Mouse (Mus musculus) gastrocnemius, postnatal 10 days (tissue): ENCODE results near the gene Nmur1. TPM values are rescaled to one million over a fixed set of nuclear protein-coding genes. Genes with fewer than 3 reads are reported as not detected.
A peak's percentile ranks its signal among the peaks of the same experiment; 100 is the strongest.

Experiments
- DNase-seq: peaks from one replicate; pipeline ENCODE4 v3.0.0; 2021; ENCODE audit warnings: mixed read lengths
- long read RNA-seq, 2 experiments: library from polyadenylated mRNA; stranded (forward); transcript quantifications; one replicate each; pipeline ENCODE4 v2.0.0; 2021
- total RNA-seq, 2 experiments: library from RNA; stranded (reverse); gene quantifications; 2 replicates each; pipeline ENCODE4 v1.2.3; 2021

Nmur1 gene
- not detected for total RNA-seq
- long read RNA-seq, experiment 1 = 0 reads
- long read RNA-seq, experiment 2 = 0 reads

DNA sequence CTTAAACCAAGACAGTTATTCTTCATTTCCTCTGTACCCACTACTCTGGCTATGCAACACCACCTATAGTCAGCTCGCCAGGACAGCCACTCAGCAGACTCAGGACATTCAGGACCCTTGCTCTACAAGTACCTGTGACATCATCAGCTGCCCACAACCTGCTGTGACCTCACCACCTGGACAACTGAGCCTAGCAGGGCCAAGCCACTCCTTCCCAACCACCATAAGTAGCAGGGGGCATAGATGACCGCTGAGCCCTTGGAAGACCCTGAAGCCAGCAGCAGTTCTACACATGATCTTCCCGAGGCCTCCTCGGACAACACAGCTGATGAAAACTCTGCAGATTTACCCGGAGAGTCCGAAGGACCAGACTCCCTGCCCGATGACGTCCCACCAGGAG lies at the start of gene Nmur1, which contains the start of gene Tex44:
Nmur1 (minus strand) TSS at position 101 of the 400 bp plus-strand sequence.
Tex44 (plus strand) TSS at position 202 of the 400 bp plus-strand sequence.
- DNase-seq = no peak

DNA sequence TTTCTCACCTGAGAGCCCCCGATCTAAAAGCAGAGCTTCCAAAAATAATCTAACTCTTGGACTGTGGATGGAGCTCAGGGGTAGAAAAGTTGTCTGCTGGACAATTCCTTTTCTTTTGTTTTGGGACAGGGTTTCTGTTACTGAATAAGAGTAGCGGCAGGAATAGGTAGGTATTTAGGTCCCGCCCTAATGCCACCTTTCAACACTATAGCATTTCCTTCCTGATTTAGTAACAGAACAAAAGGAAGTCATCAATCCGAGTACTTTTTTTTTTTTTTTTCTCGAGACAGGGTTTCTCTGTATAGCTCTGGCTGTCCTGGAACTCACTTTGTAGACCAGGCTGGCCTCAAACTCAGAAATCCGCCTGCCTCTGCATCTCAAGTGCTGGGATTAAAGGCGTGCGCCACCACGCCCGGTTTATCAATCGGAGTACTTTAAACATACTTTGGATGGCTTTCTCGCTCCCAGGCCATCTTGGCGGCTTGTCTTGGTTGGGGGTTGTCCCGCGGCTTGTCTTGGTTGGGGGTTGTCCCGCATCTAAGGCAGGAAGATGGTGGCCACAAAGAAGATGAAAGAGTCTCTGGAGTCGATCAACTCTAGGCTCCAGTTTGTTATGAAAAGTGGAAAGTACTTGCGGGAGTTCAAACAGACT lies 47.2 kb upstream of the Nmur1 start:
- DNase-seq = no peak

DNA sequence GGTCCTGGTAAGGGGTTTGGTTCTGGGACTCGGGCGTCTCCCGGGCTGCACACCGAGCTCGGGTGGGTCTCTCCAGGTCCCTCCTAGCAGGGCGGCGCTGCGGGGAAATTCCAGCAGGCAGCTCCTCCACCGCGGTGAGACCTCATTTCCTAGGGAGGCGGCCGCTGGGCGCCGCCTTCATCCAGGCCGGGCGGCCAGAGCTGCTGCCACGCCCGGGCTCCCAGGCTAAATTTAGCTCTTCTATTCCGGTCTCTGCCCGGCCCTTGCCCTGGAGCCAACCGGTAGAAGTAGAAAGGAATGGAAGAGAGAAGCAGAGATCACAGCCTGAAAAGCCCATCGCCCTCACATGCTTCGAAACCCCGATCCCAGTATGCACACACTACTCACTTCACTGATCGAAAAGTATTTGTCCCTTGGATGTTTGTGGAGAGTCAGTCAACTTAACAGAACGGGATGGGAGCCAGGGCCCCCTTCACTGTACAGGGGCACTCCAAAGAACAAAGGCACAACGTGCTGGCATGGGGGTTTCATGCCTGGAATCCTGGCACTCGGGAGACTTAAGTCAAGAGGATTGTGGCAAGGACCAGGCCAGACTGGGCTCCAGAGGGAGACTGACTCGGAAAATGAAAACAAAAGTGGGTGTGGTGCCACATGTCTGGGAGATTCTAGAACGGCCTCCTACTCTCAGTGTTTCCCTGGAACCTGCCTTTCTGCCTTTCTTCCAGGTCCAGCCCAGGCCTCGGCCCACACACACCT lies 46.3 kb upstream of the Nmur1 start:
- peak; percentile 75 for DNase-seq

DNA sequence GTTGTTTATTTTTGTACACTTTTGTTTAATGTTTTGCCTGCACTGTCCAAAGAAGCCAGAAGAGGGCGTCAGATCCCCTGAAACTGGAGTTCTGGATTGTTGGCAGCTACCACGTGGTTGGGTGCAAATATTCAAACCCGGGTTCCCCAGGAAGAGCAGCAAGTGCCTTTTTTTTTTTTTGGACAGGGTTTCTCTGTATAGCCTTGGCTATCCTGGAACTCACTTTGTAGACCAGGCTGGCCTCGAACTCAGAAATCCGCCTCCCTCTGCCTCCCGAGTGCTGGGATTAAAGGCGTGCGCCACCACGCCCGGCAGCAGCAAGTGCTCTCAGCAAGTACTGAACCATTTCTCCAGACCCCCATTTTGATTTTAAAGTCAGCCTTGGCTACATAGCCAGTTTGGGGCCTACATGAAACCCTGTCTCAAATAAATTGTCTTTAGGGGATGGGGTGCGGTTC lies 45.5 kb upstream of the Nmur1 start:
- peak; percentile 56 for DNase-seq

DNA sequence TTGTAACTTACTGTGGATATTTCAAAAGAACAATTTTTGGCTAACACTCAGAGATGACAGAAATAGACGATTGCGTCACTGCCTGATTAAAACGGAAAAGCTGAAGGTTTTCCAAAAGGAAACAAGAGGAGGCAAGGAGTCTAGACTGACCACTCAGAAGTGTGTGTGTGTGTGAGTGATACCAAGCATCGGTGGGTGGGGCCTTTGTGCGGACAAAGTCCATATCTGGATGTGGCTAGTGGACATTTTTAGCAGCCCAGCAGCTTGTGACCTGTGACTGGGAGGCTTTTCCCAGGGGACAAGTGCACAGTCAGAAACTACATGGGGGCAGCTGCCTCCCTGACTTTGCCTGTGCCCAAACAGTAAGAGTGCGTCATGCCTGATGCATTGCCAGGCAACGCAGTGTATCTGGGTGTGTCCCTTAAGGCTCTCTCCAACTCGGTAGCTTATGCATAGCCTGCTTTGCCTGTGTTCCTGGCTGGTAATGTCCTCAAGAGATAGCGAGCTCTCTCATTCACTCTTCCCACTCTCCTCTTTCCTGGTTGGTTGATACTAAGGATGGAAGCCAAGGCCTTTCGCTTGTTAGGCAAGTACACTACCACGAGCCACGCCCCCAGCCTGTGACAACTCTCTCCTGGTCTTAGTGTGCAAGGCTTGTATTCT lies 44.6 kb upstream of the Nmur1 start:
- DNase-seq = peak; percentile 74

DNA sequence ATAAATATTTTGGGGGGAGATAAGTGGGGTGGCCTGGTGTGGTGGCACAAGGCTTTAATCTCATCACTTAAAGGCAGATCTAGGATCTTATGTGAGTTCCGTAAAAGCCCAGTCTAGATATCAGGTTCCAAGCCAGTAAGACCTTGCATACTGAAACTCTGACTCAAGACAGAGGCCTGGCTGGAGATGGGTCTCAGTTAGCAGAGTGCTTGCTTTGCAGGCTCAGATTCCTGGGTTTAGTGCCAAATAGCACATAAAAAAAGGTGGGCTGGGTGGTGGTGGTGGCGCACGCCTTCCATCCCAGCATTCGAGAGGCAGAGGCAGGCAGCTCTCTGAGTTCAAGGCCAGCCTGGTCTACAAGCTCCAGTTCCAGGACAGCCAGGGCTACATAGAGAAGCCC lies 43.8 kb upstream of the Nmur1 start:
- no peak for DNase-seq

DNA sequence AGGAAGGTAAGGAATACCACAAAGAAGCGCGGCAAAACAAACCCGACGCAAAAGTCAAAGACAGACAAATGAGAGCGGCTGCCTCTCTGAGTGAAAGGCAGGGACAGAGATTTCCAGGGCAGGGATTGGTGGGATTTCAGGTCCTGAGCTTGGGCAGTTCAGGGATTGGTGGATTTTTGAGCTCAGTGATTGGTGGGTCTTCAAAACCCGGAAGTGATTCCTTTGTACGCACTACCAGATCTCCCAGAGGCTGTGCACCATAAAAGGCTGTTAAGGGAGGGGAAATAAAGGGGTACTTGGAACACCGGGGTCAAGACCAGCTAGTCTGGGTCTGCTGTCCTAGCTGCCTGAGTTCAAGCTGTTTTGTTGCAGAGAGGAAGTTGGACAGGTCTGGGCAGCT lies 41.4 kb upstream of the Nmur1 start:
- no peak for DNase-seq

DNA sequence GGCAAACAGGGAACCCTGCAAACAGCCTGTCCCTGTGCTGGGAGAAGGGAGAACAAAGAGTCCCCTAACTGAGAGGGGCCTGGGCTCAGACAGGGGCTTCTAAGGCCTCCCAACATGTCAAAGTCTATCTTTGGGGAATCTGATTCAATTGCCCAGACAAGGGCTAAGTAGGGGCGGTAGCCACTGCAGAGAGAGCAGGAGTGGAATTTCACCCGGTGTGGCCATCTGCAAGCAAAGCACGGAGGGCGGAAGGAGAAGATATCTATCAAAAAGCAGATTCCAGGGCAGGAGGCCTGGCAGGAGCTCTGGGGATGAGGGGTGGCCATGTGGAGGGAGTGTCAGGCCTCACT lies 38.8 kb upstream of the Nmur1 start:
- DNase-seq = no peak

DNA sequence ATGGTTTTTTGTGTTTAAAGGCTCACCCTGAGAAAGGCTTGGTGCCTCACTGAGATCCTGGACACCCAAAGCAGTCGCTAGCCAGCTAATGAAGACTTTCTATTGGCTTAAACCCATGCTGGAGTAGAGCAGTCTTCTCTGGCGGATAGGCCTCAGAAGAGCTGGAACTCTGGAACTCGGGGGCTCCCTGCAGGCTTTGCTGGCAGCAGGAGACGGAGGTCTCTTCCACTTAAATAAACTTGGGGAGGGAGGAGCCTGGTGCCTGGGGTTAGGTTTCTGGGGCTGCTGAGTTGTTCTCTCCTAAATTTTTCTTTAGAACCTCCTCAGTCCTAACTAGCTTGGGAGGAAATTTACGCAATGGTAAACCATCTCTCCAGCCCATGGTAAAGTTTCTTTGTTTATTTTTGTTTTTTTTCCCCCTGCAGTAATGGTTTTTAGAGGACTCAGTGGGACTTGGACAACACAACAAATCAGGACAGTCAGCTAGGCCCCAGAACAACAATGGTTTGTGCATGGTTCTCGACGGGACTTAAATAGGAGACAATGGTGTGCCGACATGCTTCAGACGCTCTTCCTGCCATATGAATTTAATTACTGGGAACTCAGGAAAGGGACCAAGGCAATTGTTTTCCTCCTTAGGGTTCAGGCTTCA lies 38.3 kb upstream of the Nmur1 start:
- DNase-seq = no peak

DNA sequence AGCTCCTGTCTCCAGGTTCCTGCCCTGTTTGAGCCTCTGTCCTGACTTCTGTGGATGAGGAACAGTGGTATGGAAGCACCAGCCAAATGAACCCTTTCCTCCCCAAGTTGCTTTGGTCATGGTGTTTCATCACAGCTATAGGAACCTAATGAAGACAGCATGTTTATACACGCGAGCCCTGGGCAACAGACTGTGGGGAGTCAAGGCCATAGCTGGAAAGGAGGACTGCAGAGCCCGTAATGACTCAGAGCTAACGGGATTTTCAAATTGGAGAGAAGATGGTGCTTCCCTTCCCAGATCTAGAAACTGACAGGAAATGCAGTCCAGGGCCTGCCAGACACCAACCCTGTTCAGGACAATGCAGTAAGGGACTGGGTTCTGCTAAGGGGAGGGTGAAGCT lies 33.3 kb upstream of the Nmur1 start:
- no peak for DNase-seq

DNA sequence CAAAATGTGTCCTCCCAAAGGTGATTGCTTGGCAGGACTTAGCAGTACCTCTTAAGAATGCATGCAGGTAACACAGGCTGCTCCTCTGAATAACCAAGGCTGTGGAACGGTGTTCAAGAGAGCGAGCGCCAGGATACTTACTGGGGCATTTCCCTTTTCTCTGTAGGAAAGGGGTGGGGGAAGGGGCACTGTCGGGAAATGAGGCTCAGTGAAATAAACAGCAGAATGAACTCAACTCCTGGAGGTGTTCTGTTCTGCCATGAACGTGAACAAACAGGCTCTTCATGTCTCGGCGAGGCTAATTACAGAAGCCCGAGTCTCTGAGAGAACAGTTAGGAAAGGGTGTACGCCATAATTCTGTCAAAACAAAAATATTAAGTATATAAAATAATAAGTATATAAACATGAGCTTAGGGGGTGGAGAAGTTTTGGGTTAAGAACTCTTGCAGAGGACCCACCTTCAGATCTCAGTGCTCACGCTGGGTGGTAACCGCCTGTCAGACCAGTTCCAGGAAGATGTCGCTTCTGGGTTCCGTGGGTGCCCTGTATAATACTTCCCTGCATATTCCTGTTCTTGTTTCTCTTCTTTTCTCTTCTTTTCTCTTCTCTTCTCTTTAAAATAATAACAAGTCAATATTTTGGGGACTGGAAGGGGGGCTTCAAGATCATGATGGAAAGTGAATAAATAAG lies 31.0 kb upstream of the Nmur1 start:
- DNase-seq = no peak

DNA sequence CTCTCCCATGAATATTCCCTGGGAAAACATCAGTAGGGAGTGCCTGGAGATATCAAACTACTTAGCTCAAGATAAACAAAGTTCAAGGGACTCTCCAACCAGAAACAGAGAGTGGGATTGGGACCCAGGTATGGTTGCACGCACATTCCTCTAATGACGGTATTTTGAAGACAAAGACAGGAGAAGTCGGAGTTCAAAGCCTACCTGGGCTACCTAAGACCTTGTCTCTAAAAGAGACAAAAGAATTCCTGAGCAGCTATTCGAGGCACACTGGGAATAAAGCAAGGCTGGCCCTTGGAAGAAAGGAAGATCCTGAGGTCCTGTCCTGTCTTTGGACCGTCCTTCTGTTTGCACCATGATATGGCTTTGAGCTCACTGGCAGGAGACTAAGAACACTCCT lies 26.7 kb upstream of the Nmur1 start:
- DNase-seq = no peak

DNA sequence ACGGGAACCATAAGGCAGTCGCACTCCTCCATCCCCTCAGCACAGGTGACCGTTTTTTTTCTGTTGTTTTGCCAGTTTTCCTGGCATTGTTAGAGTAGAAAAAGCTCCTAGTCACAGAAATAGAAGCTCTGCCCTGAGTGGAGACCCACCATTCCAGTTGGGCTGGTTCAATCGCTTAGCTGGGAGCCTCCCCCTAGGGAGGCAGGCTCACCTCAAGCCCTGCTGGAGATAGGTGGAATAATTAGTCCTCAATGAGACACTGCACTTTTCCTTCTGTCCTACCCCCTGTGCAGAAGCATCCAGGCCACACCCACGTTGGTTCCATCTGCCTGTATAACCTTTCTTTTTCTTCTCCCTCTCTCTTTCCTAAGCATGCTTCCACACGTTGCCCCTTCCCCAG lies 23.9 kb upstream of the Nmur1 start:
- DNase-seq = no peak

DNA sequence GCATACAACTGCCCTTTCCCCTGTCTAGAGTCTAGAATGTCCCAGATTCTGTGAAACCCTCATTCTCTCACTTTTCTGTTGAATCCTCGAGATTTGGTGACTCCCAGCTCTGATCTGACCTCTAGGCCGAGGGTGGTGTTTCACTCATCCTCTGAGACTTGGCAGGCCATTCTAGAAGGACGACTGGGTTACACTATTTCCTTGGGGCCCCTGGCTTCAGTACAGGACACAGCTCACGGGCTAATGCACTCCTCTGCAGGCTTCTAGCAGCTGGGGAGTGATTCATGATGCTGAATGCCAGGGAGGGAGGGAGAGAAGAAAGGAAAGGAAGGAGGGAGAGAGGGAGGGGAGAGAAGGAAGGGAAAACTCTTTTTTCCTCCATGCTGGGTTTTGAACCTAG lies 22.2 kb upstream of the Nmur1 start:
- DNase-seq = no peak

DNA sequence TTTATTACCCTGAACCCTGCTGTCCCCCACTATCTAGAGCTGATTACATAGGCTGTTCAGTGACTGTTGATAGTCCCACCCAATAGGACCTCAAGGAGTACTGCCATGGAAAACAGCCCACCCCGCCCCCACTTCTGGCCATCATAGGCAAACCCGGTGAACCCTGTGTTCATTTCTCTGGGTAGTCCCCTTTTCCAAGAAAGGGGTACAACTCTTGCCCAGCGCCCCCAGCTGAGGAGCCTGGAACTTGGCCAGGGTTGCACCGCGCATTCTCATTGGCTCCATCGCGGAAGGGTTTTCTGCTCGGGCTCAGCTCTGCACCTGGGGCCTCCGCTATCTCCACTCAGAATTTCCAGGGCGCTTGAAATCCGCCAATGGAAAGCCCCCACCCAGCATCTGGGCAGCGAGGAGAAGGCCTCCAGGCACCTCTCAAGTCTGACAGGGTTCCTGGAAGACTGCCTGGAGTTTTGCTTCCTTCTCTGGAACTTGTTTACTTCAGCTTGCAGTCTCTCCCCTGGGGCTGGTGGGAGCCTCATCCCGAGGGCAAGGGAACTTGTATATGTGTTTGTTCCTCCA lies 21.7 kb upstream of the Nmur1 start:
- DNase-seq = no peak

DNA sequence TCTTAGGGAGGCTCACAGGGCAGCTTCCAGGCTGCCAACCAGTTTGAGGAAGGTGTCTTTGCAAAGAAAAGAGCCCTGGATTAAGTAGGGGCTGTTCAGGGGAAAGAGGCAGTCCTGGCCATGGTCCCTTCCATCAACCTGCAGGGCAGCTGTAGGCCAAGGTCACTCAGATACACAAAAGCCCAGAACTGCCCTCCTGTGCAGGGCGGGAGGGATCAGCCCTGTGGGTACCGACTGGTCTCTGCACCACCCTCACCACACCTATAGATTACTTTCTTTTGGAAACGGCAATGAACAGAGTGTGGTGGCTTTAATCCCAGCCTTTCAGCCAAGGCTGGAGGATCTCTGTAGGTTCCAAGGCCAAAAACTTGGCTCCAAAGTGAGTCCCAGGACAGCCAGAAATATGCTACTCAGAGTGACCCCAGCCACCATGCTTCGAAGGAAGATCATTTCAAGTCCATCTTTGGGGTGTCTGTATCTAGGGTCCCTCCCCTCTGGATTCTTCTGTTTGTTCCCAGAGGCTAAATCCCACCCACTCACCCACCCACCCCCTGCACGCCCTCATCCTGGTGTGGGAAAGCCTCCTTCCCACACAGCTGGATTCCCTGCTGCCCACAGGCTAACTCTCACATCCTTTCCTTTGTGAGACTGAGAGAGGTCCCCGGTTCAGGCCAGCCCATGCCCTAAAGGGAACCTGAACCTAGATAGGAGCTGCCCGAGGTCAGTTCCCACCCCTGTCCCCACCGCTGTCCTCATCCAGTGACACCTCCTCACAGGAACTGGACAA lies 17.6 kb upstream of the Nmur1 start:
- DNase-seq = no peak

DNA sequence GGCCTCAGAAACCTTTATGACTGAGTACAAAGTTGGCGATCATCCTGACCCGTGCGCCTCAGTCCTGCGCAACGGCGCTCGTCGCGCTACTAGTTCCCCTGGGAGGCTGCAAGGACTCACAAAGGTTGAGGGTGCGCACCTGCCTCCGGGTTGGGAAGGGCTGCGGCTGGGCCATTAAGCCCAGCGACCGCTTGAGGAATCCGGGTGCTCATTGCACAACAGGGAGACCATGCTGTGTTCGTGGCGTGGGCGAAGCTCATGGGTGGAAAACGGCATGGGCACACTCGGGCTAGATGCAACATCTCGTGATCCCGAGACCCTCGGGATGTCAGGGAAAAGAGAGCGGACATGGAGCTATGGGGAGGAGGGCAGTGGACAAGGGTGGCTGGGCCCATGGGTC lies 16.8 kb upstream of the Nmur1 start:
- DNase-seq = no peak

DNA sequence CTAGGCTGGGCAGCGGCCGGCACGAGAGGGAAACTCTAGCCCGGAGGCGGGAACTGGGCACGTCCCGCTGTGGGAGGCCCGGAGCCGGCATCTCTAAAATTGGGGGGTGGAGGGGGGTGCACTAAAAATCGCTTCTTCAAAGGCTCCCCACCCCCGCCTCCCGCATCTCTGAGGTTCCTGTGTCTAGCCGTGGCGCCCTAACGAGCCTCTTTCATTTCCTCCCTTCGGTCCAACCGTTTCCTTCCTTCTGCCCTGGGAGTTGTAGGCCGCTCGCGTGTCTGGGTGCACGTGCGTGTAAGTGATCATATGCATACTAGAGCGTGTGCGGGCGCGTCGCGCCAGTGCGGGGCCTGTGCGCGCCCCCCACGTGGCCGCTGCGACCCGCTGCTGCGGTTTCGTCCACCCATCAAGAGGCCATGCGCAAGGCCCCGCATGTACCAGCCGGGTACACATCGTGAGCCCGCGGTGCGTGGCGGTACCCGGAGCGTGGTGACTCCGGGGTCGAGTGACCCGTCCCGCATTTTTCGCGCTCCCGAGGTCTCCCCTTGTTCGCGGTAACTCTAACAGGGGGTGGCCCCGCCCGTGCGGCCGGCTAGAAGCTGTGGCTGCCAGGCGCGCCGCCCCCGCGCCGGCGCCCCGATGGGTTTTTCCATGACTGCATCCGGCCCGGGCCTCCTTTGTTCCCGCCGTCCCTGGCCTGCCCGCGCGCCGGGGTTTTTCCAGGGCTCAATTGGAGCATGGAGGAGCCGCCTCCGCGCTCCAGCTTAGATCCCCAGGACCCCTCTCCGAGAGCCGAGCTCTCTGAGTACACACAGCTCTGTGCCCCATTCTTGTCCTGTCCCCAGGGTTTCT lies 16.2 kb upstream of the Nmur1 start:
- peak; percentile 88 for DNase-seq

DNA sequence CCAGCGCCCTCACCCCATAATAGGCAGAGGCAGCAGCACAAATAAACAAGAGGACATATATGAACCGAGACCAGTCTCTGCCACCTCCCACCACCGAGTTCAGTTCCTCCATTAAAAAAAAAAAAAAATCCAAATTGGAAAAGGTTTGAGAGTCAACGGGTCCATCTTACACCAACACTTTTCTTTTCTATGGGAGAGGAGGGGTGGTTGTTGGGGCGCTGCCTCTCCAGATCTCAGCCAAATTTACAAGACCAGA lies 15.6 kb upstream of the Nmur1 start:
- no peak for DNase-seq
